Mouse (Mus musculus) olfactory bulb, adult 2 months (tissue): ENCODE results near the gene Hs6st3. TPM values are rescaled to one million over a fixed set of nuclear protein-coding genes. Genes with fewer than 3 reads are reported as not detected.

Experiments
- H3K27ac ChIP-seq: fragments of 200-500 bp; 2 replicates; pipeline ENCODE4 v1.5.1; 2012; ENCODE audit warnings: low read depth, low read length; ENCODE audit not compliant: insufficient read depth
- H3K4me1 ChIP-seq: fragments of 200-500 bp; 2 replicates; pipeline ENCODE4 v1.6.1; 2012; ENCODE audit warnings: low read length; ENCODE audit not compliant: control insufficient read depth, insufficient read depth
- H3K4me3 ChIP-seq: fragments of 200-500 bp; 2 replicates; pipeline ENCODE4 v1.5.1; 2012; ENCODE audit warnings: mild to moderate bottlenecking, low read depth, low read length, moderate library complexity; ENCODE audit not compliant: insufficient read depth
- CTCF ChIP-seq: fragments of 200-500 bp; IDR thresholded peaks from 2 replicates; pipeline ENCODE4 v1.5.1; 2012; ENCODE audit warnings: low read depth, mild to moderate bottlenecking, low read length, moderate library complexity; ENCODE audit not compliant: insufficient read depth
- POLR2A ChIP-seq: fragments of 200-500 bp; IDR thresholded peaks from 2 replicates; pipeline ENCODE4 v1.6.1; 2012; ENCODE audit warnings: mild to moderate bottlenecking, low read depth, low read length, moderate library complexity; ENCODE audit not compliant: insufficient read depth
- WGBS: fragments of 180-500 bp; shearing (Covaris S2); methylation state at CpG from one replicate; pipeline ENCODE4 v1.1.7; 2018; 5-methylcytosine and 5-hydroxymethylcytosine counted together
- polyA plus RNA-seq: library from polyadenylated mRNA; stranded (reverse); fragments of >200 nt; gene quantifications from 2 replicates; pipeline ENCODE4 v1.2.4, GENCODE M21; 2012; ENCODE audit warnings: low replicate concordance; ENCODE audit not compliant: missing spikeins, insufficient read depth, insufficient read length

Hs6st3 gene
- polyA plus RNA-seq, 1 experiment: not detected

GRCm38 (mm10) chr14:119124061-119124460 lies 14.1 kb upstream of the Hs6st3 start:
- 44% methylated on average over 3 of the region's 3 CpGs for WGBS
- Histone ChIP-seq H3K27ac (no peak overlapping the region), H3K4me3 (no peak overlapping the region), H3K4me1 (peaks cover 2% of the 10 kb centered on the region; the same call in 1 of the 2 replicates)
- TF ChIP-seq CTCF (no peak), POLR2A (no peak)

GRCm38 (mm10) chr14:119125840-119126239 lies 12.3 kb upstream of the Hs6st3 start:
- Histone ChIP-seq H3K27ac (no peak overlapping the region), H3K4me1 (peaks cover 2% of the 10 kb centered on the region; the same call in 1 of the 2 replicates)
- TF ChIP-seq CTCF: no peak
- TF ChIP-seq POLR2A: no peak

GRCm38 (mm10) chr14:119127330-119127729 lies 10.8 kb upstream of the Hs6st3 start:
- no peak overlapping the region for H3K4me3 ChIP-seq
- 94% methylated on average over 2 of the region's 2 CpGs for WGBS
- H3K4me1 ChIP-seq: peaks cover 2% of the 10 kb centered on the region; the same call in 1 of the 2 replicates
- H3K27ac ChIP-seq: no peak overlapping the region
- TF ChIP-seq POLR2A (no peak), CTCF (no peak)

More at GRCm38 (mm10) chr14:119125840-119126239, 12.3 kb upstream of the Hs6st3 start:
- 83% methylated on average over 4 of the region's 4 CpGs for WGBS
- no peak overlapping the region for H3K4me3 ChIP-seq

- Histone ChIP-seq H3K27ac (no peak overlapping the region), H3K4me1 (peaks cover 13% of the 10 kb centered on the region; the same call in 1 of the 2 replicates), H3K4me3 (peak overlapping the region; percentile 82)
- TF ChIP-seq POLR2A: 0 out of 2 replicates have a peak, but pooled peaks have one; percentile 46
- no peak; the same call in 1 of the 2 replicates for TF ChIP-seq CTCF
- 1% methylated on average over 38 of the region's 38 CpGs for WGBS
Measured at GRCm38 (mm10) chr14:119137512-119137905, 632 bp upstream of the Hs6st3 start.

GRCm38 (mm10) chr14:119138786-119139100 lies 602 bp downstream of the Hs6st3 start:
- Histone ChIP-seq H3K4me3 (peak overlapping the region; percentile 82), H3K27ac (no peak overlapping the region), H3K4me1 (peaks cover 13% of the 10 kb centered on the region; the same call in 1 of the 2 replicates)
- no peak for TF ChIP-seq POLR2A
- TF ChIP-seq CTCF: no peak
- WGBS: 2% methylated on average over 20 of the region's 20 CpGs

GRCm38 (mm10) chr14:119139381-119139950 lies 1.3 kb downstream of the Hs6st3 start:
- 44% methylated on average over 9 of the region's 9 CpGs for WGBS
- peaks cover 13% of the 10 kb centered on the region; the same call in 1 of the 2 replicates for H3K4me1 ChIP-seq
- no peak overlapping the region for H3K27ac ChIP-seq
- no peak for TF ChIP-seq POLR2A
- no peak for TF ChIP-seq CTCF
- peak overlapping the region; percentile 82 for H3K4me3 ChIP-seq

GRCm38 (mm10) chr14:119153088-119153487 lies 14.9 kb downstream of the Hs6st3 start:
- TF ChIP-seq POLR2A (no peak), CTCF (no peak)
- H3K4me1 ChIP-seq: no peaks in the 10 kb centered on the region
- H3K4me3 ChIP-seq: no peak overlapping the region
- WGBS: 46% methylated on average over 2 of the region's 2 CpGs
- H3K27ac ChIP-seq: no peak overlapping the region

- no peak overlapping the region for H3K4me3 ChIP-seq
- 90% methylated on average over 9 of the region's 9 CpGs for WGBS
- H3K27ac ChIP-seq: no peak overlapping the region
- no peaks in the 10 kb centered on the region for H3K4me1 ChIP-seq
- TF ChIP-seq CTCF: no peak
- no peak for TF ChIP-seq POLR2A
Measured at GRCm38 (mm10) chr14:119193905-119194304, 55.8 kb downstream of the Hs6st3 start.

- Histone ChIP-seq H3K4me1 (no peaks in the 10 kb centered on the region), H3K4me3 (no peak overlapping the region), H3K27ac (no peak overlapping the region)
- no peak for TF ChIP-seq CTCF
- no peak for TF ChIP-seq POLR2A
- 86% methylated on average over 7 of the region's 7 CpGs for WGBS
Measured at GRCm38 (mm10) chr14:119203508-119203907, 65.4 kb downstream of the Hs6st3 start.
